Mouse (Mus musculus) activated CD4-positive, CD25-positive, alpha-beta regulatory T cell, adult 4 months (primary cell): Measurements from ENCODE around the gene Tbc1d10c. TPM values are rescaled to one million over a fixed set of nuclear protein-coding genes. Genes with fewer than 3 reads are reported as not detected.

Source experiments
- ATAC-seq: one replicate; pipeline ENCODE4 v1.8.0; 2017
- polyA plus RNA-seq, 2 experiments: library from polyadenylated mRNA; unstranded; fragments of 100-300 nt; shearing (Covaris generic); gene quantifications; one replicate each; pipeline ENCODE4 v1.2.1; 2017

The Tbc1d10c gene
- polyA plus RNA-seq: 100 to 1,000 TPM; 548 to 733 TPM

DNA sequence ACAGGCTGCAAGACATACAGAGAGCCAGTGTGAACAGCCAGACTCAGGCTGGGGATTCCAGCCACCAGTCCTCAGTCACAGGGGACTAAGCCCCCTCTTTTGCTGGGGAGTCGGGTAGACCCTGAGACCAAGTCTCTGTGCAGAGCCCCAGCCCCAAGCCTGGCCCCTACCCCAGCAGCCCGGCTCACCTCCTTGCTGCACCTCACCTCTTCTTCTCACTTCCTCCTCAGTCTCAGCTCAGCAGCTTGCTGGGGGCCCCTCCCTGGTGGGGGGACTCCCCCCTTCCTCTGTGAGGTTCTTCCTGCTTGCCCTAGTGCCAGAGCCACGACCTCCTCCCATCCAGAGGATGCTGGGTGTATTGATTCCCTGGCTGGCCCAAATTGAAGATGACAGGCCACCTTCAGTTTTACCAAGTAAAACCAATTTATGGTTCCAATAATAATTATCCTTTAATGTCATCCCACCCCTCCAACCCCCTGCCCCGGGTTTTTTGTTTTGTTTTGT is at the start of gene Tbc1d10c:
Gene Tbc1d10c (minus strand): TSS at position 454 of the 504 bp plus-strand sequence.
- ATAC-seq: peak; percentile 72

DNA sequence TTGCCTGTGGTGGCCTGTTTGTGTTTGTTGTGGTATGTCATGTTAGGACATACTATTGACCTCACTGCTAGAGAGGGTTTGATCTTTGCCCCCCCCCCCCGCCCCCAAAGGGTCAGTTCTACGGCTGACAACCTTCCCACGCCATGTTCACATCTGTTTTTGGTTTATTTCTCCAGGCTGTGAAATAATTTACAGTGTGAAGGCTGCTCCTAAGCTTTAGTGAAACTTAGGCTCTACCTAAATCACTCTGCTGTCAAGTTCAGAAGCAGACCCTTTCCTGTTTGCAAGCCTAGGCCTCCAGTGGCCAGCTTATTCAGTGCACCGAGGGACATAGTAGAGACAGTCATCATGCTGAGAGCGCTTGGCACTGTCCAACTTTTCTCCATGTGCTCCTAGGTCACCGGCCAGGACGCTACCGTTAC is 49.2 kb upstream of the Tbc1d10c start:
- no peak for ATAC-seq

DNA sequence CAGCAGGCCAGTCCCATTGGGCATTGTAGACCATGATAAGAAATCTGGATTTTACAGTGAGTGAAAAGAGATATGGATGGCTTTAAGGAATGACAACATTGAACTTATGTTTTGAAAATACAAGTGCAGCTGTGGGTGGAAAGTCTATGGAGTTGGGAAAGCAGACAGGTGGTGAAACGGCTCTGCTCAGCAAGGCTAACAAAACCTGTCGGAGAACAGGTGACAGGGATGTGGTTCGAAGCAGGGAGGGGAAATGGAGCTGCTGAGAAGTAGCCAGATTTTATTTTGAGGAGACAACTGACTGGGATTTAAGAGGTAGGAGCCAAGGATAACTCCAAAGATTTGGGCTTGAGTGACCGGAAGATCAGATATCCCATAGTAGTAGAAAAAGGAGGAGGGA is 43.5 kb upstream of the Tbc1d10c start:
- ATAC-seq: no peak

DNA sequence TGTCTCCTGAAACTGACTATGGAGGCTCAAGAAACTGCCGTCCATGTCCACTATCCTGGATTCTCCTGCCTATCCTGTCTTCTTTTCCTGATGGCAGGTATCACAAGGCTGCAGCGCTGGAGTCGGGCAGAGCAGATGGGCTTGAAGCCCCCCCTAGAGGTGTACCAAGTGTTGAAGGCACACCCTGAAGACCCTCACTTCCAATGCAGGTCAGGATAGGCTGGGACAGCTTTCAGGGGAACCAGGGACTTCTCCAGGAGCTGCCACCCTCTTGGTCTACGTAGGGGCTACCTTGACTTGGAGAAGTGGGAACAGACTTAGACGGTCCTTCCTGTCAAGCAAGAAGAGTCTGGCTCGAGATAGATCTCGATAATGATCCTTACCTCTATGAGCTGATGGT is 41.6 kb upstream of the Tbc1d10c start:
- ATAC-seq: no peak

DNA sequence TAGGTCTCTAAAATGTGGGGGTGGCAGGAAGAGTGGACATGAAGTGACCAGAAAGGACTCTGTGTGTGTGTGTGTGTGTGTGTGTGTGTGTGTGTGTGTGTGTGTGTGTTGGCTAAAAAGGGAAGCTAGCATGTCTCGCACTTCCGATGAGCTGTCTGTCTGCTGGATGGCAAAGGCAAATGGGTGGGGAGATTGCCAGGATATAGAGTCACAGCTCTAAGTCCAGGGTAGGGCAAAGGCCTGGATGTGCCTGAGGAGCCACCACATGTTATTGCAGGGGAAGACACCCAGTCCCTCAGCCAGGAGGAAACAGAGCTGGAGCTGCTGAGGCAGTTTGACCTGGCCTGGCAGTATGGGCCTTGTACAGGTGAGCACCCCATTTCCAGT is 41.1 kb upstream of the Tbc1d10c start:
- ATAC-seq: peak; percentile 45

DNA sequence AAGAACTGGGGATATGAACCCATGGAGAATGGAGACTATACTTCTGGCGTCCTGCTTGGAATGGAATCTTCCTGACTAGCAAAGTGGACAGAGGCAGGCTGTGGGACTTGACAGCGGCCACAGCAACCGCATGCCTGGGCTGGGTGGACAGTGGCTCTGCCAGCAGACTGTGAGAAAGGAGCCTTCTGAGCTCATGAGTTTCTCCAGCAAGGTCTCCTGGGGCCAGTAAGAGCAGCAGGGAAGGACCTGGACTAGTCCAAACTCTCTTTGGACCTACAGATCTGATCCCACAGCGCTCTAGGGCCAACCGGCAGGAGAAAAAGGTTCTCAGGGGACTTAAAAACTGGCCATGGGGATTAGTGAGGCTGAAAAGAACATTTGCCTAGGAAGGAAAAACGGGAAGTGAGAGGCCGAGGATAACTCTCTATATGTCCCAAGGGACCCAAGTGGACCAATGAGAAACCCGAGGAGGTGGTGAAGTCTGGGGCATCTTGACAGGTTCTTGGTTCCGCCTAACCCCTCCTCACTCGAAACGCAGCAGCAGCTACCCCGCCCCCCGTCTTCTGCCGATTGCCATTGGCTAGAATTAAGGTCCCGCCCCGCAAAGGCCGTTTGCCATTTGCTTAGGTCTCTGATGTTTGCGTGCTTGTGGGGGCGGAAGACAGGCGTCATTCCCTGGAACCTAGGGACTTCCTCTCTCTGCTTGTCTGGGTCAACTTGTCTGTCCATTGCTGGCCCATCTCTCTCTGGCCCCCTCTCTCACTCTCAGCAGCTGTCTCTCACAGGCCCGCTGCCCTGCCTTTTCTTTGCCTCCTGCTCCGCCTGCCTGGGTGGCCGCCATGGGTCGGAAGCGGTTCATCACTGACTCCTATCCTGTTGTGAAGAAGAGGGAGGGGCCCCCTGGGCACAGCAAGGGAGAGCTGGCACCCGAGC is 40.4 kb upstream of the Tbc1d10c start, which contains the start of gene Pold4:
Gene Pold4 (plus strand): TSS at position 647 of the 933 bp plus-strand sequence.
- peak; percentile 82 for ATAC-seq

DNA sequence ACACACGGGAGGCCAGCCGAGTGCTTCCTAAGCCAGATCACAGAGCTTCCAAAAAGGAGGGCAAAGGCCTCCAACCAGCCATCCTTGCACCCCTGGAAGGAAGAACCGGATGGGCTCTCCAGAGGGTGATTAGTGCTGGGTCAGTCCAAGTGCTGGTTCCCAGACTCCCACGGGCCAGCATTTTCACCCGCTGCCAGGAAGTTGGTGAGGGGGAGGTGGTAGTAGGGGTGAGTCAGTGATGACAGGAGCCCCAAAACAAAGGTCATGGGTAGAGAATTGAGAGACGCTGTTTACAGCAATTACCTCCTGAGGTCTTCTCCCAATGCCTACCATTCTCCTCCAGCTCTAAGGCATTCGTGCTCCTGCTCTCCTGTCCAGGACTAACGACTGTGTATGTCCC is 39.3 kb upstream of the Tbc1d10c start:
- ATAC-seq: no peak

DNA sequence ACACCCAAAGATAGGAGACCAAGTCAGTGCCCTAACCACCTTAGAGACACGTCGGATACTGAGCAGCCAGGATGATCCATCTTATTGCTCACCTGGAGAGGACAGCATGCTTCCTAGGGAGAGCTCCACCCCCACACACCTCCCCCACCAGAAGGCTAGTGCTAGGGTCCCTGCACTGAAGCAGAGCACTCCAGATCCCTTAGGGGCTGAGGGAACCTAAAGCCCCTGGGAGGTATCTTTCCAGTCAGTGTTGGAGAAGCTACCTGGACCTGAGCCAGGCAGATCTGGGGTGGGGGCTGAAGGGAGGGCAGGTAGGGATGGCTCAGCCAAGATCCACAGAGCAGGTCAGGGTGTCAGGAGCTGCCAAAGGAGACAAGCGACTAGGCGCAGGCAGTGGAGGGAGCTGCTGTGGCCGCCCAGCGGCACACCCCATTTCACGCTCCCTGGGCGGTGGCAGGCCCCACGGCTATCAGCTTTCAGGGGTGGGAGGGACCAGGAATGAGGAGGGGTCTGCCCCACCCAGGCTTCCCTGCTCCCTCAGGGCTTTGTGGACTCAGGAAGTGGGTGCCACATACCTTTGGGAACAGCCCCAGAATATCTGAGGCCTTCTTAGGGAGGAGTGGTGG is 38.5 kb upstream of the Tbc1d10c start:
- ATAC-seq: no peak

DNA sequence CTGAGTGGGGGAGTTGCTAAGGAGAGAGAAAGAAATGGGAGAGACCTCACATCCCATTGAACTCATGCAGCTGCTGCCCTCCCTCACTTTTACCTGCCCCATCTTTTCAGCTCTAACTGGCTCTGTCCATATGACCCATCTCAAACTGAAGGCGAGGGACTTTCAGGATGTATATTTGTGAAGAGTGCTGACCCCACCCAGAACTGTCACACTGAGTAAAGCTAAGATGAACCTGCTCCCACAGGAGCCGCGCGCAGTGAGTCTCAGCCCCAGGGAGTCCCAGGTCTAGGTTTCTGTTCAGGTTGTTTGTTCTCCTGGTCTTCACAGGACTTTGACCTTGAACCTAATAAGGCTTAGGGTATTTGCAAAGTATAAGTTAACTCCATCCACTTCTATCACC is 37.8 kb upstream of the Tbc1d10c start:
- no peak for ATAC-seq

DNA sequence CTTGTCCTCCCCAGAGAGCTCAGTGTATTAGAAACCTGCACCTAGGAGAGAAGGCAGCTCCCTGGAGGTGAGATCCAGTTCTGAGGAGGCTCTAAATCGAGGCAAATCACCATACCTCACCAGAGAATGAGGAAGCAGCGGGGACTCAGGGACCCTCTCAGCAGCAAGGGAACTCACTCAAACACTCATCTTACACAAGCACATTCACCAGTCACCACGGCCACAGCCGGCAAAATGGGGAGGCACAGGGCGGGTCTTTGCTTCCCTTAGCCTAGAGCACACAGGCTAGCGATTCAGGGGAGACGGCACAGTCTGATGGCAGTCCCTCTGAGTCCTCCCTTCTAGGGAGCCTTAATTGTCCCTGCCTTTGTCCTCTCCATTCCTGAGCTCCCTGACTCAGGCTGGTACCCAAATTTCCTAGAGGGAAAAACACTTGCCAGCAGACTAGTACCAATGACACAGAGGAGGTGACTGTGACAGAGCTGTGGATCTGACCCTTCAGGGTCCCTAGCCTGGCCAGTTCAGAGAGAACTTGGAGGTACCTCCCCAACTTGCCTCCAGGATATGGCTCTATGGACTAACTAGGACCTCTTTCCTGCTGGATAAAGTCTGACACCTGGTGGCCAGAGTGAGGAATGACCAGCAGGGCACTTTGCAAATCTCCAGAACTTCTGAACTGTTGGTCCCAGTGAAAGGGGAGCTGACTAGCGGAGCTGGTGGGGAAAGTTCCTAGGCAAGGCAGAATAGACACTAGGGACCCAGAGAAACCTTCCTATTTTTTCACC is 37.0 kb upstream of the Tbc1d10c start:
- ATAC-seq: no peak

DNA sequence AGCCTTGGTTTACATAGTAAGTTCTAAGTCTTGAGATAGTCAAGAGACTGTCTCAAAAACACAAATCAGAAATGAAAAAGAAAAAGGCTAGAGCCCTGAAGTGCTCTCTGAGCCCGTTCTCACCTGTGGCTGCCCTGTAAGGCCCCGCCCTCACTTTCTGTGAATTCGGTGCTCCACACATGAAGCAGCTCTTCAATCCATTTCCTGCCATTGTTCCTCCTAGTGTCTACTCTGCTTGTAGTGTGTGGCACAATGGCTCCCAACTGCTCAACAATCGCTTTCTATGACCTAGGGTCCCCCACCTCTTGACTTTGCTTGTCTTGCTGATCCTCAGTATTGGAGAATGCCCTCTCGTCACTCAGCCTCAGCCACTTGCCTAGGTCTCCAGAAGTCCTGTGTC is 36.4 kb upstream of the Tbc1d10c start:
- no peak for ATAC-seq

DNA sequence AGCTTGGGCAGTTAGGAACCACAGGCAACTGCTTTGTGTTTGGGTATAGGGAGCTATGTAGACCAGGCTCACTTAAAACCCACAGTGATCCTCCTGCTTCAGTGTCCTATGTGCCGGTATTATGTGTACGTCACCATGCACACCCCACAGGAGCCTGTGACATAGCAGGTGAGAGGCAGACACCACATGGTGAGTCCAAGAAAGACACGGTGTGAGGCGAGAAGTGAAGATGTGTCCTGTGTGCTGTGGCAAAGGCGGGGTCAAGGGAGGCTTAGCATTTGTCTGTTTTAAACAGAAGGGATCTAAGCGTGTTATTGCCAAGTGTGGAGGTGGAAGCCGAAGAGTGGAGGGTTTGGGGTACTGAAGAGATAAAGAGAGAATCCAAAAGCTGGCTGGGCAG is 35.7 kb upstream of the Tbc1d10c start:
- no peak for ATAC-seq

DNA sequence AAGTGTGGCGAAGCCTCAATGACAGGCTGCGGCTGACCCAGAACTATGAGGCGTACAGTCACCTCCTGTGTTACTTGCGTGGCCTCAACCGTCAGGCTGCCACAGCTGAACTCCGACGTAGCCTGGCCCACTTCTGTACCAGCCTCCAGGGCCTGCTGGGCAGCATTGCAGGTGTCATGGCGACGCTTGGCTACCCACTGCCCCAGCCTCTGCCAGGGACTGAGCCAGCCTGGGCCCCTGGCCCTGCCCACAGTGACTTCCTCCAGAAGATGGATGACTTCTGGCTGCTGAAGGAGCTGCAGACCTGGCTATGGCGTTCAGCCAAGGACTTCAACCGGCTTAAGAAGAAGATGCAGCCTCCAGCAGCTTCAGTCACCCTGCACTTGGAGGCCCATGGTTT is 31.1 kb upstream of the Tbc1d10c start:
- no peak for ATAC-seq

DNA sequence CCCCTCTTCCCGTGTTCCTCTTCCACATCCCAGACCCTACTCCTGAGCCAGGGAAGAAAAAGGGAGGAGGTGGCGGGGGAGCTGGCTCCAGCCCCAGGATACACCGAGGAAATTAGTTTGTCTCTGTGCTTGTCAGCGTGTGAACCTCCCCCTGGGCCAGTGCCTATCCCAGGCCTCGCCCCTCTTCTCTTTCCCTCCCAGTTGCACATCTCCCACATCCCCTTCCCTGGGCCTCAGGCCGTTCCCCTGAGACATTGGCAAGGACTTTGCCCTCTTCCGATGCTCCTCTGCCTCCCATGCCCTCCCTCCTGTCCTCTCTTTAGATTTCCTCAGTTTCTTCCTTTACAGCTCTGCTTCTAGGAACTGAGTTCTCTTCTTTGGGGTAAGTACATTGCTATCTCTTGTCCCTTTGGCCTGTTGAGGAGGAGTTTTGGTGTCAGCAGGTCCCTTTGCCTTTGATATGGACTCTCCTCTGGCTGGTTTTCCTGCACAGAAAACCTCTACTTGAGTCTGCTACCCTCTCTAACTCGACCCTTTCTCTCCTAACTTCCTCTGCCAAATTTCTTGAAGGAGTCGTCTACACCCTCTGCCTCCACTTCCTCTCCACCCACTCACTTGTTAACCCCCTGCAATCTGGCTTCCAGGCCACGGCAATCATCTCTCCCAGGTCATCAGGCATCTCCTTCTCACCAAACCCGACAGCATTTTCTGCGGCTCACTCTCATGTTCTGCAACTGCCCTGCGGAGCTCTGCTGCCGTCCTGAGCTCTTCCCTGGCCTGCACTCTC is 30.1 kb upstream of the Tbc1d10c start:
- no peak for ATAC-seq

DNA sequence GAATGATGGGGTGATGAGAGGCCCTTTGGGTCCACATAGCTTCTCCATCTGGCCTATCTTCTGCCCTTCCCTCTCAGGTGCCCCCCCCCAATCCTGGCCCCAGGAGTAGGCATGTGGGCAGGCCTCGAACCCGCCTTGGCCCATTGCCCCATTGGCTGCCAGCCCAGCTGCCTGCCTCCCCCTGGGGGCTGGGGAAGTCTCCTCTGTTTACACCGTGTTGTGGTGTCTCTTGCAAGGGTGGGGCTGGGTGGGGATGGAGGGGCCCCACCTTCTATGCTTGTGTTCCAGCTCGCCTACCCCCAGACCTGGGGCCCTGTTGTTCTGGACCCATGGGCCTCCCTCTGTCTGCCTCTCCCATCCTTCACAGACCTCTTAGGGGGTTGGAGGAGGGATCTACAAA is 29.3 kb upstream of the Tbc1d10c start:
- ATAC-seq: no peak

DNA sequence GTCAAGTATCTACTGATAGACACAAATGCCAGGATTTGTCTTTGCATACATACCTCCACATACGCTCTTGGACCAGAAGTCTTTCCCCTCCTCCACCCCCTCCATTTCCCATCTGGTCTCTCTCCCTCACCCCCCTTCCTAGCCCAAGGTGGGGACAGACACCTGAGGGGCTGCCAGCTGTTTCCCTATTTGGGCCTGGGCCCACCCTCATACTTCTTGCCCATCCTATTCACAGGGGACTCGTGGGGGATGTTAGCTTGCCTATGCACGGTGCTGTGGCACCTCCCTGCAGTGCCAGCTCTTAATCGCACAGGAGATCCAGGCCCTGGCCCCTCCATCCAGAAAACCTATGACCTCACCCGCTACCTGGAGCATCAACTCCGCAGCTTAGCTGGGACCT is 28.9 kb upstream of the Tbc1d10c start:
- ATAC-seq: no peak

DNA sequence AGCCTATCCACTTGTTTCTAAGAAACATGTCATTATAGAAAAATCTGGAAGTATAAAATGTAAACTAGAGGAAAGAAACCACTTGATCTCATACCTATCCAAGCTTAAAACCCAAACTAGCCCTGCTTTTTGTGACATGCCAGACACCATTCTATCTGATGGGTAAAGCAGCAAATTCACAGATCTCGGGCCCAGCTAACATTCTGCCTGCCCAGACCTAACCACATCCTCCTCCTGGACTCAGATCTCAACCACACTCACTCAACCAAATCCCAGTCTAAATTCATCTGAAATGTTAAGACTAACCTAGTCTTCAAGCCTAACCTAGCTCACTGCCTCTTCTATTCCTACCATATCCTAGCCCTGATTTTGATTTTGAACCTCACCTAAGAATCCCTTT is 27.7 kb upstream of the Tbc1d10c start:
- ATAC-seq: peak; percentile 40

DNA sequence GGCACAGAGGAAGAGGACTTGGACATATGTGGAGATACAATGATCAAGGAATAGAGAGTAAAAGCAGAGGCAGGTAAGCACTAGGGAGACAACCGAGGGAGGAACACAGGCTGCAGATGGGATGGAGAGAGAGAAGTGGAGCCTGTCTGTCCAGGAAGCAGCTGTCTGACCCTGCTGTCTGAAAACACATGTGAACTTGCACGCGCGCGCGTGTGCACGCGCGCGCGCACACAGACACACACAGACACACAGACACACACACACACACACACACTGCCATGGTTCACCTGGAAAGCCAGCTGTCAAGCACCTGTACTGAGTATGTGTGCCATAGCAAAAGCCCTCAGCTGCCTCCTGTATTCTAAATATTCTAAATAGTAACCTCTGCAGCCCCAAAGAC is 27.2 kb upstream of the Tbc1d10c start:
- ATAC-seq: no peak

DNA sequence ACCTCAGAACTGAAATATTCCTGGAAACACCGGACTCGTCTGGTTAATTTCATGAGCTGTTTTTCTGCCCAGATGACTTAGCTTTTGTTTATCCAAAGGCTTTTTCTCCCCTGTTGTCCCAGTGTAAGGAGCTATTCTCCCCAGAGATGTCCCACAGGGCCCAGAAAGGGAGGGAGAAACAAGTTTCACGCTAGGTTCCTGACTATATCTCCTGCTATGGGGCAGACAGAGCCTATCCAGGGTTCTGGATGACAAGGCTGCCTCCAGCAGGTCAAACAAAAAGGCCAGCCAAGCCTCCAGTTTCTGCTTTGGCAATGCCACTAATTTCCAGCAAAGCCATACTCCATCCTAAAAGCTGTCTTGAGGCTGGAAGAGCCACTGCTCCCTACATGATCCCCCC is 26.8 kb upstream of the Tbc1d10c start:
- ATAC-seq: no peak

DNA sequence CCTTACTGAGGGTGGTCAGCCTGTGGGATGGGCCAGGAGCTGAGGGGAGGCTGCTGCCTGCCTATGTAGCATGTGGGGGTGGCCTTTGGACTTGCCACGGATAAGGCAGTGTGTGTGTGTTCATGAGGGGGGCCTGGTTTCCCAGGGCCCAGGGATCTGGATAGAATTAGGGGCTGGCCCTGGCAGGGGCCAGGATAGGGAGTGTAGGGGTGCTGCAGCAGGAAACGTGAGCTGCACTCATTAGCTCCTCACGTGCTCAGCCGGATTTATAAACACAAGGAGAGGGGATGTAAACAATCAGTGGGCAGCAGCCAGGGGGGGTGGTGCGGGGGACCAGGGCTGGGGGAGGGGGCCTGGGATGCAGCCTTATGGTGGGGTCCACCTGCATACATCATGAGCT is 26.1 kb upstream of the Tbc1d10c start:
- ATAC-seq: no peak

DNA sequence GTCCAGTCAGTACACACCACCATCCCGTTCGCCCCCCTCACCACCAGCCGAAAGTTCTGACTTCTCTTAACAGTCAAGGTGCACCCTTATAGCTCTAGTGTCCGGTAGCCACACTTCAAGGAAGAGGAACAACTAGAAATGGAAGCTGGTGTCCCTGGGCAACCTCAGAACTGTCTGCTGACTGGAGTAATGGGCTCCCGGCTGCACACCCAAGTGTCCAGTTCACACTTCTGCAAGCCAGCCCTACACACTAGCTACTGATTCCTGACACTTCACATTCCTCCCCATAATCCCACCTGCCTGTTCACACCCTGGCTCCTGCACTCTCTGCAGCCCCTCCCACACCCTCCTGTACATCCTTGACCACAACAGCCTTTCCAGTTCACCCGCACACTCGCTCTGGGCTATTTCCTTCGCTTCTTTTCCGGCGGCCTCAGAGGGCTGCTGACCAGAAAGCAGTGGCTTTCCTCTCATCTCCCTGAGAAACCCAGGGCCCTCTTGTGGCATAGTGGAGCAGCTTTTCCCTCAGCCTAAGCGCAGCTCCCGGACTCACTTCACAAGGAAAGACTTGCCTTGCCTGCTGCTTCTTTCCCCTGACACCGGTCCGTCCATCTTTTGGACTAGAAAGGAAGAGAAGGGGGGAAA is 25.1 kb upstream of the Tbc1d10c start:
- no peak for ATAC-seq

DNA sequence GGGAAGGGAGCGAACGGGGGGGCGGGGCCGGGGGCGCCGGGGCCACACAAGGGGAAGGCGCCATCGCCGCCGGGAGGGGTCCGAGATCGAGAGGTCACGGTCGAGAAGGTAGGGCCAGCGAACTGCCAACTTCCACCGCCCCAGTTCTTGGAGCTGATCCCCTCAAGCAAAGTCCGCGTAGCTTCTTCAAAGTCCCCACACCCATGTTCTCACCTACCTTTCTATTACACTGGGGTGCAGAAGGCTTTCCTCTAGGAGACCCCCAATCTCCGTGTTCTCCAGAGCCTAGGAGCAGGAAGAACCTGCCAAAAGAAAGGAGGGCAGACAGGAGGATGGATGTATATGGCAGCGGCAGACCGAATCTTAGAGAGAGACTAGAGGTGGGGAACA is 24.4 kb upstream of the Tbc1d10c start:
- ATAC-seq: no peak
